Mouse (Mus musculus) brain, embryonic 14.5 days (tissue): Measurements from ENCODE around the gene Wdr19.
A peak's percentile ranks its signal among the peaks of the same experiment; 100 is the strongest.

Experiments used
- CTCF ChIP-seq: fragments of 200-500 bp; IDR thresholded peaks from 2 replicates; pipeline ENCODE4 v1.5.1; 2012; ENCODE audit warnings: inconsistent platforms, mild to moderate bottlenecking, moderate library complexity, borderline replicate concordance; ENCODE audit not compliant: insufficient read depth, insufficient read length; ENCODE audit errors: extremely low read depth
- POLR2A ChIP-seq: fragments of 200-500 bp; IDR thresholded peaks from 2 replicates; pipeline ENCODE4 v1.6.1; 2012; ENCODE audit warnings: mild to moderate bottlenecking, inconsistent platforms, borderline replicate concordance; ENCODE audit not compliant: poor library complexity, insufficient read depth, insufficient read length, severe bottlenecking; ENCODE audit errors: extremely low read depth

DNA sequence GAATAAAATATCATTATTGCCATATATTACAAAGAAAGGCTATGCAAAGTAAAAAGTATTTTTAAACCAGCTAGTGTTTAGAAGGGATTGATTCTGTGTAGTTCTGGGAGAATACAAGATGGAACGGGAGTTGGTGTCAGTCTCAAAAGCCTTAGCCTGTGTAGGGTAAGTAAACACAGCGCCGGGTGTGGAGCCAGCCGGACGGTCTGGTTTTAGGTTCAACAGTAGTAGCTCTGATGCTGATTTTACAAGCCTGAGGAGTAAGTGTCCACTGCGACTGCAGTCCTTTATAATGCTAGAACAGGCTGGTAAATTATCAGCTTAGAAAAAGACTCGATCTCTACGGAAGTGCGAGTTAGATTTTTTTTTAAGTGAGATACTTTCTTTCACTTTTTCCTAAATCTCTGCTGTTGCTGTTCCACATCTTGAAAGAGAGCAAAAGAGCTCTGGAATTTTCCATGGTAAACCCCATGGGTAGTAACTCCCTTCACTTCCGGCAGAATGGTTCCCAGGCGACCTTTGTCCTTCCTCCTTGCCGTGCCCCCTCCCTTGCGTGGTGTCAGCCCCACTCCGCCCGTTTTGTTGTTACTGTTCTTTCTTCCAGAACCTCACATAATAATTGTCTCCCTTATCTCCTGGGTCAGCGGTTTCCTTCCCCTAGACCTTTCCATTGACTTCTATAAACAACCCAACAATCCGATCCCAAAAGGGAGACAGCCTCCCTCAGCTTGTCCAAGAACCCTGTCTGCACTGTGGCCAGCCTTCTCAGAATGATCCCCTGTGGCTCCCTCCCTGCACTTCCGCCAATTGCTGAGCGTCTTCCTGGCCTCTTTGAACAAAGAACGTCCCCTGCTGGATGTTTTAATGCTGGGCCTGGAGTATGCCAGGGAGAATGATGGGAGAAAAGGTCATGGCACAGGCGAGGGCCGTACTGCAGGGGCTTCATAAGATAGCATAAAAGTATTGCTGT, 41.8 kb upstream of the Wdr19 start:
- TF ChIP-seq POLR2A (no peak), CTCF (0 out of 2 replicates have a peak, but pooled peaks have one; percentile 4)
